Mouse (Mus musculus) thymus, postnatal 36 days (tissue): ENCODE data around the gene Nelfb.
A peak's percentile ranks its signal among the peaks of the same experiment; 100 is the strongest.

Experiments
- DNase-seq, 2 experiments: peaks; one replicate each; pipeline ENCODE4 v3.0.0; 2022; ENCODE audit warnings: mixed read lengths in 2 of 2

Nelfb gene

GRCm38 (mm10) chr2:25229582-25229981 is 18.3 kb upstream of the Nelfb start:
- no peak for DNase-seq

GRCm38 (mm10) chr2:25228995-25229530 is 17.8 kb upstream of the Nelfb start:
- DNase-seq, result peak in 1 of 2 experiments; percentile 21

- DNase-seq, result peak; percentile 83 to 85
Measured at GRCm38 (mm10) chr2:25228431-25228889, 17.2 kb upstream of the Nelfb start.

- no peak for DNase-seq
Measured at GRCm38 (mm10) chr2:25227406-25227805, 16.1 kb upstream of the Nelfb start.

GRCm38 (mm10) chr2:25226864-25227263 is 15.6 kb upstream of the Nelfb start:
- DNase-seq, result no peak

GRCm38 (mm10) chr2:25225811-25226379 is 14.6 kb upstream of the Nelfb start:
- no peak for DNase-seq

GRCm38 (mm10) chr2:25224766-25225752 is 13.8 kb upstream of the Nelfb start:
- peak; percentile 96 to 99 for DNase-seq

- DNase-seq, result no peak
Measured at GRCm38 (mm10) chr2:25224492-25224765, 13.1 kb upstream of the Nelfb start, which contains the start of gene Tubb4b. TSS of gene Tubb4b (minus strand) at chr2:25224702.

GRCm38 (mm10) chr2:25223681-25224491 is 12.6 kb upstream of the Nelfb start:
- DNase-seq, result peak; percentile 78 to 86

- DNase-seq, result no peak
Measured at GRCm38 (mm10) chr2:25221331-25221772, 10.1 kb upstream of the Nelfb start.

GRCm38 (mm10) chr2:25218445-25218844 is 7.2 kb upstream of the Nelfb start, which contains the start of gene Fam166a:
TSS of gene Fam166a (plus strand) at chr2:25218745.
- DNase-seq, result no peak

- DNase-seq, result no peak
Measured at GRCm38 (mm10) chr2:25217666-25218065, 6.4 kb upstream of the Nelfb start.

- no peak for DNase-seq
Measured at GRCm38 (mm10) chr2:25214444-25214843, 3.2 kb upstream of the Nelfb start, which contains the start of gene Stpg3. TSS of gene Stpg3 (minus strand) at chr2:25214637.

GRCm38 (mm10) chr2:25213266-25213865 is 2.1 kb upstream of the Nelfb start:
- no peak for DNase-seq

GRCm38 (mm10) chr2:25210686-25211085 is 603 bp downstream of the Nelfb start:
- DNase-seq, result no peak

GRCm38 (mm10) chr2:25207593-25207992 is 3.7 kb downstream of the Nelfb start:
- no peak for DNase-seq

GRCm38 (mm10) chr2:25203631-25204214 is 7.6 kb downstream of the Nelfb start:
- DNase-seq, result no peak

- DNase-seq, result no peak
Measured at GRCm38 (mm10) chr2:25200631-25201030, 10.7 kb downstream of the Nelfb start.

- DNase-seq, result no peak
Measured at GRCm38 (mm10) chr2:25197946-25198345, 13.3 kb downstream of the Nelfb start.

- no peak for DNase-seq
Measured at GRCm38 (mm10) chr2:25197191-25197590, 14.1 kb downstream of the Nelfb start.

- DNase-seq, result peak; percentile 68 to 83
Measured at GRCm38 (mm10) chr2:25196172-25196954, 14.9 kb downstream of the Nelfb start, which contains the start of gene Tor4a. TSS of gene Tor4a (minus strand) at chr2:25196886.
